Mouse (Mus musculus) midbrain, postnatal 0 days (tissue): ENCODE results near the gene Plekhm2. TPM values are rescaled to one million over a fixed set of nuclear protein-coding genes. Genes with fewer than 3 reads are reported as not detected.

ENCODE experiments used
- ATAC-seq: fragments of 200-750 bp; cut with Nextera tagmentation; 2 replicates; pipeline ENCODE4 v1.8.0; 2017; ENCODE audit warnings: moderate number of reproducible peaks, mild to moderate bottlenecking, moderate TSS enrichment, moderate library complexity; ENCODE audit not compliant: low FRiP score
- DNase-seq: peaks from one replicate; pipeline ENCODE4 v3.0.0-alpha.2; 2015; ENCODE audit warnings: low spot score
- H3K27ac ChIP-seq: fragments of 300-500 bp; sonication (generic); 2 replicates; pipeline ENCODE4 v1.5.1; 2014; ENCODE audit warnings: low read depth, mild to moderate bottlenecking, low read length, mixed read lengths
- H3K27me3 ChIP-seq: fragments of 300-500 bp; sonication (generic); 2 replicates; pipeline ENCODE4 v1.6.1; 2014; ENCODE audit warnings: low read length, control low read depth, mixed read lengths; ENCODE audit not compliant: insufficient read depth
- H3K36me3 ChIP-seq: fragments of 300-500 bp; sonication (generic); 2 replicates; pipeline ENCODE4 v1.6.1; 2014; ENCODE audit warnings: low read length, control low read depth, mixed read lengths; ENCODE audit not compliant: insufficient read depth
- H3K4me1 ChIP-seq: fragments of 300-500 bp; sonication (generic); 2 replicates; pipeline ENCODE4 v1.6.1; 2014; ENCODE audit warnings: mild to moderate bottlenecking, control low read depth, antibody characterized with exemption, low read length, mixed read lengths; ENCODE audit not compliant: insufficient read depth
- H3K4me2 ChIP-seq: fragments of 300-500 bp; sonication (generic); 2 replicates; pipeline ENCODE4 v1.6.1; 2014; ENCODE audit warnings: low read depth, mild to moderate bottlenecking, low read length, mixed read lengths; ENCODE audit not compliant: poor library complexity, severe bottlenecking
- H3K4me3 ChIP-seq: fragments of 300-500 bp; sonication (generic); 2 replicates; pipeline ENCODE4 v1.5.1; 2014; ENCODE audit warnings: low read depth, mild to moderate bottlenecking, low read length, moderate library complexity
- H3K9ac ChIP-seq: fragments of 300-500 bp; sonication (generic); replicated peaks from 2 replicates; pipeline ENCODE4 v1.6.1; 2014; ENCODE audit warnings: mild to moderate bottlenecking, low read length, moderate library complexity, mixed read lengths; ENCODE audit not compliant: poor library complexity, severe bottlenecking
- H3K9me3 ChIP-seq: fragments of 300-500 bp; sonication (generic); 2 replicates; pipeline ENCODE4 v1.6.1; 2016; ENCODE audit warnings: low read length, control low read depth
- CTCF ChIP-seq: IDR thresholded peaks from 2 replicates; pipeline ENCODE4 v1.5.1; 2016; ENCODE audit warnings: antibody characterized with exemption, mild to moderate bottlenecking
- WGBS: fragments of 180-500 bp; shearing (Covaris S2); extraction: QIAGEN DNeasy Blood & Tissue Kit; methylation state at CpG from one replicate; pipeline ENCODE4 v1.1.7; 2014; 5-methylcytosine and 5-hydroxymethylcytosine counted together
- polyA plus RNA-seq: library from polyadenylated mRNA; unstranded; fragments of >200 nt; fragmentation: Nextera tagmentation; extraction: Ambion mirVana; gene quantifications from 2 replicates; pipeline ENCODE4 v1.2.1, GENCODE M21; 2015
- total RNA-seq: library from RNA; depleted of rRNA; stranded (reverse); fragments of >200 nt; gene quantifications from 2 replicates; pipeline ENCODE4 v1.2.3, GENCODE M21; 2014; rRNA removed

The Plekhm2 gene
- total and polyA plus RNA-seq, 2 experiments from 2014 or later: 6.9 to 40.0 TPM

DNA sequence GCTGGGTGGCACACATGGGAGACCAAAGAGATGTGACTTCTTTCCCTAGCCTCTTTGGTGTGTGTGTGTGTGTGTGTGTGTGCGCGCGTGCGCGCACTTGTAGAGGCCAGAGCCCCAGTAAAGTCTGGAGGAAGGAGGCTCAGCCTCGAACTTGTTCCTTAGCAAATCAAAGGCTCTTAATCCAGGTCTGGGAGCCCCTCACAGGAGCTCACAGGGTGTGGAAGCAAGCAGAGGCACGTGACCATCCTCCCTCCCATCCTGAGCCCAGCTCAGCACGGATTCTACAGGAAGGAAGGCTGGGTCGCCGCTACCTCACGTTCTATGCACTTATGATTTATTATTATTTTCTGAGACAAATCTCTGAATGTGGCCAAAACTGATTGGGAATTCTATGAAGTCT lies 88.3 kb downstream of the Plekhm2 start:
- WGBS: 82% methylated on average over 10 of the region's 11 CpGs
- no peak for DNase-seq
- H3K36me3 ChIP-seq: peaks cover 10% of the 10 kb centered on the region; the same call in 1 of the 2 replicates
- no peak overlapping the region for H3K9ac ChIP-seq
- H3K27ac ChIP-seq: no peak overlapping the region
- no peak for TF ChIP-seq CTCF
- no peak for ATAC-seq
- no peak overlapping the region for H3K4me3 ChIP-seq
- no peaks in the 10 kb centered on the region for H3K9me3 ChIP-seq
- H3K4me1 ChIP-seq: no peaks in the 10 kb centered on the region
- no peak overlapping the region for H3K4me2 ChIP-seq
- no peaks in the 10 kb centered on the region for H3K27me3 ChIP-seq

Other genes starting within 250 kb of the Plekhm2 start
- gene Clcnkb, start 248.9 kb downstream of the Plekhm2 start, total RNA-seq: not detected in 2 replicates
- 0.27 and 0.43 TPM in 2 replicates for gene Clcnkb, start 248.9 kb downstream of the Plekhm2 start, polyA plus RNA-seq
- gene Hspb7, start 244.1 kb downstream of the Plekhm2 start, total RNA-seq: 0.05 TPM in 1 of 2 replicates, not detected in the other
- 0.10 and 0.12 TPM in 2 replicates for gene Hspb7, start 244.1 kb downstream of the Plekhm2 start, polyA plus RNA-seq
- 1.9 and 4.5 TPM in 2 replicates for gene Srarp, start 228.8 kb downstream of the Plekhm2 start, total RNA-seq
- gene Srarp, start 228.8 kb downstream of the Plekhm2 start, polyA plus RNA-seq: 0.52 and 0.76 TPM in 2 replicates
- 31.0 and 34.4 TPM in 2 replicates for gene Zbtb17, start 220.2 kb downstream of the Plekhm2 start, total RNA-seq
- 30.1 and 30.8 TPM in 2 replicates for gene Zbtb17, start 220.2 kb downstream of the Plekhm2 start, polyA plus RNA-seq
- 20.0 and 23.2 TPM in 2 replicates for gene Spen, start 126.3 kb downstream of the Plekhm2 start, total RNA-seq
- gene Spen, start 126.3 kb downstream of the Plekhm2 start, polyA plus RNA-seq: 8.6 and 13.6 TPM in 2 replicates
- gene Fblim1, start 58.8 kb downstream of the Plekhm2 start, total RNA-seq: 24.0 and 26.2 TPM in 2 replicates
- gene Fblim1, start 58.8 kb downstream of the Plekhm2 start, polyA plus RNA-seq: 23.1 and 24.1 TPM in 2 replicates
- gene Tmem82, start 46.3 kb downstream of the Plekhm2 start, total RNA-seq: 0.33 and 1.4 TPM in 2 replicates
- gene Tmem82, start 46.3 kb downstream of the Plekhm2 start, polyA plus RNA-seq: 0.68 and 0.85 TPM in 2 replicates
- 7.4 and 10.6 TPM in 2 replicates for gene Slc25a34, start 41.1 kb downstream of the Plekhm2 start, total RNA-seq
- 2.0 and 2.1 TPM in 2 replicates for gene Slc25a34, start 41.1 kb downstream of the Plekhm2 start, polyA plus RNA-seq
- 2.7 and 12.7 TPM in 2 replicates for gene Rsc1a1, start 20.7 kb upstream of the Plekhm2 start, total RNA-seq
- gene Rsc1a1, start 20.7 kb upstream of the Plekhm2 start, polyA plus RNA-seq: not detected in 2 replicates
- 21.7 and 25.7 TPM in 2 replicates for gene Ddi2, start 58.5 kb upstream of the Plekhm2 start, total RNA-seq
- gene Ddi2, start 58.5 kb upstream of the Plekhm2 start, polyA plus RNA-seq: 8.9 and 9.2 TPM in 2 replicates
- not detected in 2 replicates for gene Agmat, start 81.8 kb upstream of the Plekhm2 start, total RNA-seq
- gene Agmat, start 81.8 kb upstream of the Plekhm2 start, polyA plus RNA-seq: not detected in 2 replicates
- gene Dnajc16, start 126.0 kb upstream of the Plekhm2 start, total RNA-seq: 18.2 and 20.5 TPM in 2 replicates
- 7.0 and 7.2 TPM in 2 replicates for gene Dnajc16, start 126.0 kb upstream of the Plekhm2 start, polyA plus RNA-seq
- gene Casp9, start 128.7 kb upstream of the Plekhm2 start, total RNA-seq: 26.9 and 27.0 TPM in 2 replicates
- 17.6 and 19.7 TPM in 2 replicates for gene Casp9, start 128.7 kb upstream of the Plekhm2 start, polyA plus RNA-seq
- gene Cela2a, start 161.3 kb upstream of the Plekhm2 start, total RNA-seq: not detected in 2 replicates
- not detected in 2 replicates for gene Cela2a, start 161.3 kb upstream of the Plekhm2 start, polyA plus RNA-seq
- gene Ctrc, start 181.5 kb upstream of the Plekhm2 start, total RNA-seq: not detected in 2 replicates
- not detected in 2 replicates for gene Ctrc, start 181.5 kb upstream of the Plekhm2 start, polyA plus RNA-seq
- 38.8 TPM in 2 replicates for gene Efhd2, start 210.0 kb upstream of the Plekhm2 start, total RNA-seq
- 49.0 and 54.8 TPM in 2 replicates for gene Efhd2, start 210.0 kb upstream of the Plekhm2 start, polyA plus RNA-seq